Mouse (Mus musculus): ENCODE measurements around the gene Ubac1. TPM values are rescaled to one million over a fixed set of nuclear protein-coding genes. Genes with fewer than 3 reads are reported as not detected.

Gene Ubac1
- polyA plus RNA-seq, 1 experiment from 2014 or later = 96.9 TPM

GRCm38 (mm10) chr2:26048816-26049215 is 27.3 kb upstream of the Ubac1 start:
- H3K27me3 ChIP-seq (ENCODE audit: insufficient read depth, poor library complexity, severe bottlenecking) = no peaks in the 10 kb centered on the region
- no peaks in the 10 kb centered on the region for H3K36me3 ChIP-seq
- peaks cover 8% of the 10 kb centered on the region; the same call in 1 of the 2 replicates for H3K4me1 ChIP-seq (replicated peaks)
- DNase-seq (ENCODE audit: low spot score) = no peak
- 73% methylated on average over 5 of the region's 5 CpGs for WGBS
- H3K27ac ChIP-seq = no peak overlapping the region
- no peaks in the 10 kb centered on the region for H3K9me3 ChIP-seq
- H3K4me3 ChIP-seq = no peak overlapping the region

GRCm38 (mm10) chr2:26044216-26044615 is 22.7 kb upstream of the Ubac1 start:
- Histone ChIP-seq H3K4me3 (no peak overlapping the region), H3K4me1 (replicated peaks) (peaks cover 12% of the 10 kb centered on the region; the same call in 1 of the 2 replicates), H3K27ac (no peak overlapping the region), H3K36me3 (no peaks in the 10 kb centered on the region), H3K9me3 (no peaks in the 10 kb centered on the region), H3K27me3 (ENCODE audit: insufficient read depth, poor library complexity, severe bottlenecking) (peaks cover 12% of the 10 kb centered on the region; the same call in 1 of the 2 replicates)
- no peak for DNase-seq (ENCODE audit: low spot score)
- 91% methylated on average over 9 of the region's 9 CpGs for WGBS

- H3K4me1 ChIP-seq (replicated peaks) = peaks cover 13% of the 10 kb centered on the region; the same call in 1 of the 2 replicates
- no peaks in the 10 kb centered on the region for H3K9me3 ChIP-seq
- no peak overlapping the region for H3K27ac ChIP-seq
- no peaks in the 10 kb centered on the region for H3K36me3 ChIP-seq
- H3K4me3 ChIP-seq = no peak overlapping the region
- peaks cover 12% of the 10 kb centered on the region; the same call in 1 of the 2 replicates for H3K27me3 ChIP-seq (ENCODE audit: insufficient read depth, poor library complexity, severe bottlenecking)
- no peak for DNase-seq (ENCODE audit: low spot score)
- WGBS = 89% methylated on average over 3 of the region's 3 CpGs
These were observed 21.1 kb upstream of the Ubac1 start for GRCm38 (mm10) chr2:26042603-26043002.

GRCm38 (mm10) chr2:26041163-26041810 is 19.7 kb upstream of the Ubac1 start:
- Histone ChIP-seq H3K9me3 (no peaks in the 10 kb centered on the region), H3K4me3 (no peak overlapping the region), H3K27me3 (ENCODE audit: insufficient read depth, poor library complexity, severe bottlenecking) (peaks cover 12% of the 10 kb centered on the region; the same call in 1 of the 2 replicates), H3K4me1 (replicated peaks) (peaks cover 19% of the 10 kb centered on the region; the same call in 1 of the 2 replicates), H3K36me3 (no peaks in the 10 kb centered on the region), H3K27ac (no peak overlapping the region)
- WGBS = 68% methylated on average over 14 of the region's 14 CpGs
- DNase-seq (ENCODE audit: low spot score) = no peak

GRCm38 (mm10) chr2:26039951-26040350 is 18.4 kb upstream of the Ubac1 start:
- 71% methylated on average over 14 of the region's 14 CpGs for WGBS
- Histone ChIP-seq H3K4me3 (no peak overlapping the region), H3K4me1 (replicated peaks) (peaks cover 19% of the 10 kb centered on the region; the same call in 1 of the 2 replicates), H3K36me3 (no peaks in the 10 kb centered on the region), H3K27ac (no peak overlapping the region), H3K27me3 (ENCODE audit: insufficient read depth, poor library complexity, severe bottlenecking) (peaks cover 12% of the 10 kb centered on the region; the same call in 1 of the 2 replicates), H3K9me3 (no peaks in the 10 kb centered on the region)
- no peak for DNase-seq (ENCODE audit: low spot score)

- peaks cover 12% of the 10 kb centered on the region; the same call in 1 of the 2 replicates for H3K27me3 ChIP-seq (ENCODE audit: insufficient read depth, poor library complexity, severe bottlenecking)
- no peaks in the 10 kb centered on the region for H3K36me3 ChIP-seq
- no peak for DNase-seq (ENCODE audit: low spot score)
- no peak overlapping the region for H3K4me3 ChIP-seq
- H3K9me3 ChIP-seq = no peaks in the 10 kb centered on the region
- H3K4me1 ChIP-seq (replicated peaks) = peaks cover 19% of the 10 kb centered on the region; the same call in 1 of the 2 replicates
- no peak overlapping the region for H3K27ac ChIP-seq
- WGBS = 63% methylated on average over 6 of the region's 6 CpGs
These were observed 15.8 kb upstream of the Ubac1 start for GRCm38 (mm10) chr2:26037386-26037785.

- DNase-seq (ENCODE audit: low spot score) = no peak
- no peak overlapping the region for H3K27ac ChIP-seq
- peaks cover 7% of the 10 kb centered on the region; the same call in 1 of the 2 replicates for H3K4me1 ChIP-seq (replicated peaks)
- WGBS = 93% methylated on average over 15 of the region's 15 CpGs
- H3K4me3 ChIP-seq = no peak overlapping the region
- H3K9me3 ChIP-seq = no peaks in the 10 kb centered on the region
- no peaks in the 10 kb centered on the region for H3K36me3 ChIP-seq
- peaks cover under 1% of the 10 kb centered on the region; the same call in 1 of the 2 replicates for H3K27me3 ChIP-seq (ENCODE audit: insufficient read depth, poor library complexity, severe bottlenecking)
These were observed 12.9 kb upstream of the Ubac1 start for GRCm38 (mm10) chr2:26034344-26035050.

- H3K36me3 ChIP-seq = no peaks in the 10 kb centered on the region
- no peaks in the 10 kb centered on the region for H3K9me3 ChIP-seq
- DNase-seq (ENCODE audit: low spot score) = no peak
- WGBS = 53% methylated on average over 3 of the region's 3 CpGs
- H3K27ac ChIP-seq = no peak overlapping the region
- H3K4me3 ChIP-seq = no peak overlapping the region
- H3K4me1 ChIP-seq (replicated peaks) = no peaks in the 10 kb centered on the region
- no peaks in the 10 kb centered on the region for H3K27me3 ChIP-seq (ENCODE audit: insufficient read depth, poor library complexity, severe bottlenecking)
These were observed 8.7 kb upstream of the Ubac1 start for GRCm38 (mm10) chr2:26030288-26030687.

GRCm38 (mm10) chr2:26024138-26025075 is 2.9 kb upstream of the Ubac1 start:
- H3K36me3 ChIP-seq = no peaks in the 10 kb centered on the region
- 33% methylated on average over 4 of the region's 4 CpGs for WGBS
- H3K27me3 ChIP-seq (ENCODE audit: insufficient read depth, poor library complexity, severe bottlenecking) = no peaks in the 10 kb centered on the region
- no peak overlapping the region for H3K4me3 ChIP-seq
- peak; percentile 44 for DNase-seq (ENCODE audit: low spot score)
- H3K4me1 ChIP-seq (replicated peaks) = peaks cover 20% of the 10 kb centered on the region
- H3K9me3 ChIP-seq = no peaks in the 10 kb centered on the region
- H3K27ac ChIP-seq = no peak overlapping the region

- H3K4me3 ChIP-seq = no peak overlapping the region
- H3K27ac ChIP-seq = no peak overlapping the region
- no peaks in the 10 kb centered on the region for H3K36me3 ChIP-seq
- peaks cover 20% of the 10 kb centered on the region for H3K4me1 ChIP-seq (replicated peaks)
- no peak for DNase-seq (ENCODE audit: low spot score)
- H3K27me3 ChIP-seq (ENCODE audit: insufficient read depth, poor library complexity, severe bottlenecking) = no peaks in the 10 kb centered on the region
- WGBS = 80% methylated on average over 1 of the region's 1 CpGs
- H3K9me3 ChIP-seq = no peaks in the 10 kb centered on the region
These were observed 1.1 kb upstream of the Ubac1 start for GRCm38 (mm10) chr2:26022626-26023025.

- Histone ChIP-seq H3K36me3 (no peaks in the 10 kb centered on the region), H3K4me3 (peak overlapping the region; percentile 90), H3K27ac (peak overlapping the region; percentile 89), H3K27me3 (ENCODE audit: insufficient read depth, poor library complexity, severe bottlenecking) (no peaks in the 10 kb centered on the region), H3K9me3 (no peaks in the 10 kb centered on the region), H3K4me1 (replicated peaks) (peaks cover 20% of the 10 kb centered on the region)
- no peak for DNase-seq (ENCODE audit: low spot score)
- WGBS = 83% methylated on average over 8 of the region's 8 CpGs
These were observed 665 bp upstream of the Ubac1 start for GRCm38 (mm10) chr2:26022258-26022565.

- Histone ChIP-seq H3K4me3 (peak overlapping the region; percentile 90), H3K4me1 (replicated peaks) (peaks cover 20% of the 10 kb centered on the region), H3K36me3 (peaks cover 5% of the 10 kb centered on the region; the same call in 1 of the 2 replicates), H3K27ac (peak overlapping the region; percentile 89), H3K9me3 (no peaks in the 10 kb centered on the region), H3K27me3 (ENCODE audit: insufficient read depth, poor library complexity, severe bottlenecking) (no peaks in the 10 kb centered on the region)
- peak; percentile 48 for DNase-seq (ENCODE audit: low spot score)
- 3% methylated on average over 38 of the region's 38 CpGs for WGBS
These were observed 610 bp downstream of the Ubac1 start for GRCm38 (mm10) chr2:26020714-26021560.
